Mouse (Mus musculus): Measurements from ENCODE around the gene Atp6v1a.

Gene Atp6v1a

GRCm38 (mm10) chr16:44139536-44140185 is at the start of gene Atp6v1a, which contains the start of gene Naa50:
Gene Atp6v1a (minus strand): TSS chr16:44139705.
Gene Naa50 (plus strand): TSS chr16:44139830.
- peak; percentile 93 for DNase-seq

- DNase-seq: no peak
These were observed 49.3 kb upstream of the Atp6v1a start for GRCm38 (mm10) chr16:44188766-44189165.

DNA sequence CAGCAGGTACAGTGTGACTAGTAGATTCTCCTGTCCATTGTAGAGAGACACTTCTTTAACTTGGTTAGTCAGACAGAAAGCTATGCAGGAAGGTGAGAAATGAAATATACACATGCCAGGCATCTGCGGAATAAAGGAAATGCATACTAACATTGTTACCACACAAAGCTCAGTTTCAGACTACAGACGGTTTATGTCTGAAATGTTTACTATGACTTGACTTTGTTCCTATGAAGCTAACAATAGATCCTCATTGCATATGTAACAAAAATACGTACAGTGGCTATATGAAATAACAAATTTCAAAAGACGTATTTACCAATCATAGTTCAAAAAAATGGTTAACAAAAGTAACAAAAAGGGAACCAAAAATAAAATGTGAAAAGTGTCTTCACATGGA is 47.7 kb upstream of the Atp6v1a start:
- DNase-seq: no peak

GRCm38 (mm10) chr16:44184769-44185168 is 45.3 kb upstream of the Atp6v1a start:
- no peak for DNase-seq

DNA sequence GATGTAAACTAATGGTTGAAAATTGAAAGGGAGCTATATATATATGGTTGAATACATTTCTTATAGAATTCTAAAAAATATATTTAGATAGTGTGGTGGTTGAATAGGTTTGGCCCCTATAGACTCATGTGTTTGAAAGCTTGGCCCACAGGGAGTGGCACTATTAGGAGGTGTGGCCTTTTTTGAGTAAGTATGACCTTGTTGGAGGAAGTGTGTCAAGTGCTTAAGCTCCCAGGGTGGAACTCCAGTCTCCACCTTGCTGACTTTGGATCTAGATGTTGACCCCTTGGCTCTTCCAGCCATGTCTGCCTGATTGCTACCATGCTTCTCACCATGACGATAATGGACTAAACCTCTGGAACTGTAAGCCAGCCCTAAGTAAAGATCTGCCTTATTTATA is 43.1 kb upstream of the Atp6v1a start:
- DNase-seq: no peak

DNA sequence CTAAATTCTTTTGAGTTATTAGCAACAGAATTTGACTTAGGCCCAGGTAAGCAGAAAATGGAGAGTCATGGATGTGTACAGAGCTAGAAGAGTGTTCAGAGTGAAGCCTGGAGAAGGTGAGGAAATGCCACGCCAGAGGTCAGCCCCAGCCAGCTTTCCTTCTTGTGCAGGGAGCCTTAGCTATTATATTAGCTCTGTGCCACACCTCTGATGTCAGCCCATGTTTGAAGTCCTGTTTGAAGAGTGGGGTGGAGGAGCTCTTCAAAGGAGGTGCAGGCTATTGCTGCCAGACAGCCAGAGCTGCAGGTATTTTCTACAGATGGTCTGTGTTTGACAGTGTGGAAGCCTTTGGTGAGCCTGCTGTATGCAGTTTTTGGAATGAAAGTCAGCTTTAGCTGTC is 39.0 kb upstream of the Atp6v1a start:
- DNase-seq: no peak

DNA sequence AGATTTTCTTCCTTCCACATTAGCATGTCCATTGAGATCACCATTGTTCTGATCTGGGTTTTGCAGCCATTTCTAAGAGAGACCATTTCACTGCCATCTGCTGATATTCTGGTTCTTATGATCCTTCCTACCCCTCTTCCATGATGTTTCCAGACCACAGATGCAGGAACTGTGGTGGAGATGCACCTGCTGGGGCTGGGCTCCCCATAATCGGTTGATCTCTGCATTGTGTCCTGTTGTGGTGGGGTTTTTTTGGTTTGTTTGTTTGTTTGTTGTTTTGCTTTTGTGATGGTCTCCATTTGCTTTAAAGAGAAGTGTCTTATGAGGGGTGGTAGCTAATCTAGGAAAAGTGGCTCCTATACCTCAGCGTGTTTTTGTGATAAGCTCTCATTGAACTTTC is 37.0 kb upstream of the Atp6v1a start:
- no peak for DNase-seq

DNA sequence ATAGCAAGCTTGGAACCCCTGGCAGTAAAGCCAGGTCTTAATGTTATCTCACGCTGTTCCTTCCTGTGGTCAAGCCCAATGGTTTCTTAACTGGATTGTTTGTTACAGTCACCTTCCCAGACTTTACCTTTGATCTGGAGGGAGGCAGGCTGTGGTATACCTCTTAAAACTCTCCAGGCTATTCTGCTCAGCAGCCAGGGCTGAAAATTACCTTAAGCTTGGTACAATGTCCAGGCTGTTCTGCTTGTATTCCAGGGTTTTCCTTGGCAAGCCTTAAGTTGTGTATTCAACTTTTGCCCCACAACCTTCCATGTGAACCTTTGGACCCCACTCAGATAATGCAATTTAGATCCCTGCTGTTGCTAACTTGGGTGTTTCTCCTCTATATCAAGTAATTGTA is 35.5 kb upstream of the Atp6v1a start:
- DNase-seq: peak; percentile 45

DNA sequence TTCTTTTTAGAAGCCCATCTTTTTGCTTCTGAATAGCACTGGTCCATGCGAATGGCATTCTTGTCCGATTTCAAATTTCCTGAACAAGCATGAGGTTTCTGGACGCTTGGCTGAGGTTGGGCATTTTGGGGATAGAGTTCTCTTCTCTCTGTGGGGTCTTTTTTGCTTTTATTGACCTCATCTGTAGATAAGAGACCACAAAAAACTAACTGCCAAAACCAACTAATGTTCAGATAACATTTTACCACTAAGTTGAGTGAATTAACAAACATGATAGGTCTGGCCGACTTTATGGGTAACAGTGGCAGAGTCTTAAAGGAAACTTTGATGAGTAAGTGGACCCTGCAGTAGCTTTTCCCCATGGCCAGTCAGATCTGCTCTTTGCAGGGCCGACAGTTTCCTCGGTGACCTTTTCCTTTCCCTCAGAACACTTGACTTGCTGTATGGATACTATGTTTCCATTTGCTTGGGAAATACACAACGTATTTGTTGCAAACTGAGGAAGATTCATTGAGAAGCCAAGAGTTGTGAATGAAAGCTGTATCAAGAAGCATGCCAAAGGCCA is 34.5 kb upstream of the Atp6v1a start:
- peak; percentile 11 for DNase-seq

GRCm38 (mm10) chr16:44173155-44173941 is 33.8 kb upstream of the Atp6v1a start, which contains the start of gene Usf3:
Gene Usf3 (plus strand): TSS chr16:44173246.
- peak; percentile 80 for DNase-seq

GRCm38 (mm10) chr16:44172297-44173154 is 33.0 kb upstream of the Atp6v1a start:
- DNase-seq: peak; percentile 96

GRCm38 (mm10) chr16:44168990-44169389 is 29.5 kb upstream of the Atp6v1a start:
- no peak for DNase-seq

DNA sequence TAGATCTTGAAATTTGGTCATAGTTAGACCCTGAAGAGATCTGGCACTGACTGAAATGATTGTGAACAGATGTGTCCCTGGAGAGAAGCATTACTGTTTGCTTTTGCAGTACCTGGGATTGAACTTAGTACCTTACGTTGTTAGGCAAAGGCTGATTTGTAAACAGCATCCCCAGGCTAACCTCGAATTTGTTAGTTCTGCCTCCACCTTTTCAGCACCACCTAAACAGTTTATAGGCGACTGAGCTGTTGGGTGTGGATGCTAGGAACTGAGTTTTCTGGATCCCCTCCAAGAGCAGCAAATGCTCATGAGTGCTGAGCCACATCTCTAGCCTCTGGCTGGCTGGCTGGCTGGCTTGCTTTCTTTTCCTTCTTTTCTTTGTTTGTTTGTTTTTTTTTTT is 25.7 kb upstream of the Atp6v1a start:
- no peak for DNase-seq

DNA sequence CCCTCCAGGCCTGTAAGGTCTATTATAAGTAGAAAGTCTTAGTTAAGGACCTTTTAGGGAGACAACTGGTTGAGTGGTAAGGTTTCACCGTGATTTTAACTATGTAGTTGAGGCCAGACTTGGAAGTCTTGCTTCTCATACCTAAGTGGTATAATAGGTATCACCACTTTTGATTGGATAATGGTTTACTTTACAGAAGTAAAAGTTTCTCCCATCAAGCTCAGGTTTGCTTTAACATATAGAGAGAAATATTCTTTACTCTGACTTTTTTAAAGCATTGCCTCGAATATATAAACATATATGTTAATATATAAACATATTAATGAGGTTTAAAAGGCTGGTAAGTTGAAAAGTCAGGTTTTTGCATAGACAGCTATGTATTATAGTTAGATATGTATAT is 24.3 kb upstream of the Atp6v1a start:
- DNase-seq: no peak

DNA sequence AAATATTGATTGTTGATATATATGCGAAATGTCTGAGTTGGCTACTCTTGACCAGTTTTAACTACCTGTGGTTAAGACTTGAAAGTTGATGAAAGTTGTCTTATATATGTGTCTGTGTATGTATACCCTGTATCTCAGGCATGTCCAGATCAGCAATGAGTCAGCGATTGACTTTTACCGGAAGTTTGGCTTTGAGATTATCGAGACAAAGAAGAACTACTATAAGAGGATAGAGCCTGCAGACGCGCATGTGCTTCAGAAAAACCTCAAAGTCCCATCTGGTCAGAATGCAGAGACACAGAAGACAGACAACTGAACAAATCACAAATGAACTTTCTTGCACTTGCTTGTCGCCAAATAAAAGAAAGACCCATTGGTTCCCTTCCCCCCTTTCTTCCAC is 19.8 kb upstream of the Atp6v1a start:
- DNase-seq: no peak

- DNase-seq: no peak
These were observed 15.1 kb upstream of the Atp6v1a start for GRCm38 (mm10) chr16:44154497-44155057.

- DNase-seq: no peak
These were observed 9.7 kb upstream of the Atp6v1a start for GRCm38 (mm10) chr16:44149002-44149767.

GRCm38 (mm10) chr16:44141483-44141882 is 2.0 kb upstream of the Atp6v1a start:
- DNase-seq: no peak

DNA sequence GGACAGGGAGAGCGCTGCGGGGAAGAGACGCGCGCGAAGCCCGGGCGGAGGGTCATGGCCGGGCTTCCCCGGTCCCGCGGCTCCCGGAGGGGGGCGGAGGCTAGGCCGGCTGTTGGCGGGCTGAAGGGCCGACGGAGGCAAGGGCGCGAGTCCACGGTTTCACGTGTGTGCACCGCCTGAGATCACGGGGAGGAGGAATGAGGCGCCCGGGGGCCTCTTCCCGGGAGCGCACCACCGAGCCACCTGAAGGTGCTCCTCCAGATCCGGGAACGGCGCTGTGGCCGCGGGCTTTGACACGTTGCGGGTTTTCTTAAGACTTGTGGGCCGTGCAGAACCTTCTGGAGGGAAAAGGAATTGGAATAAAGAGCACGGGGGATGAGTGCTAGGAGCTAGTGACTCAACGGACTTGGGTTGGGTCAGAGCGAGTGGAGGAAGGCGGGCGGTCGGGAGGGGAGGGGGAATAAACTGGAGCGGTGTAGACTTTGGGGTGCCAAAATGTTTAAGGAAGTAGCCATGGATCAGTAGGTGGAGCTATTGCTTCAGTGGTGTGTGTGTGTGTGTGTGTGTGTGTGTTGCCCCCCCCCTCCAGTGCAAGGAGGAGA is 782 bp upstream of the Atp6v1a start:
- DNase-seq: peak; percentile 79

DNA sequence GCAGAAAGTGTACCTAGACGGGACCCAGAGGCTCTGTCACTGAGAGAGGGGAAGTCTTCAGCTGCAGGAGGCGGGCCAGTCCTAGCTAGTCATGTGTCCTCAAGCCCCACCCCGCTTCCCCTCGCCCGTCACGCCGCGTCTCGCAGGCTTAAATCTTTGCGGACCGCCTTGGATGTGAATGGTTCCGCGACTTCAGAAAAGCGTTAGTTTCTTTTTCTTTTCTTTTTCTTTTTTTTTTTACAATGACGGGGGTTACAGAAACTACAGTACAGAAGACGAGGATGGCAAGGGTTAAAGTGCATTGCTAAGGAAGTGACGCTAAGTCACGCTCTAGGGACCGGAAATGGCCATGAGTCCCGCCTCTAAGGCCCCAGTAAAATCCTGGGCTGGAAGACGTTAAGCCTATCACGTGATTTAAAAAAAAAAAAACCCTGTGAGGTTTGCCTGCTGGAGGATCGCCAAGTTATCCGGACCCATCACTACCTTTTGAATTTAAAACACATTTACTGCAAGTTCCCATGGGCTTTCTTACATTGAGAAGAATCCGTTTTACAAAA is 448 bp downstream of the Atp6v1a start:
- peak; percentile 91 for DNase-seq

DNA sequence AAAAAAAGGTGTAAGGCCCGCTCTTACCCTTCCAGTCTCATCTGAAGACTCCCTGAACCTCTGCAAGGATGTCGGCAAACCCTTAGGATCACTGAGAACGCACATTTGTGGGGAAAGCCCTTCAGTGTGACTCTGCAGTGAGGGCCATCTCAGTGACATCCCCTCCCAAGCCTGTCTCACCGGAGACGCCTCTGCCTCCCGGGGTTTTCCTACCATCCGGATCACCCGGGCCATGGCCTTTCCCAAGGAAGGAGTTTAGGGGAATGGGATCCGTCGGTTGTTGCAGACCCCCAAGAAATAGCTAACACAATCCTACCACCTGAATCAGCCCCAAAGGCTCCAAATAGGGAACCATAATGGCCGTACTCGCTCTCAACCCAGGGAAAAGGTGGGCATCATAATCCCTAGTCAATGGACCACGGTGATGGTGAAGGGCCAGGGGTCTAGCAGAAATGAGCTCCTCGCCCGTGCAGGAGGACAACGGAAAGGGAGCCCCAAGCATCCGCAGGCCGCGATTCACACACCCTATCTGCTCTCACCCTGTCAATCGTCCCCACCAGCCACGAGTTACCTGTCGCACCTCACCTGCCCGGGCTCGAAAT is 1.0 kb downstream of the Atp6v1a start:
- DNase-seq: no peak

Data from kidney, adult 18-20 months (tissue).